Mouse (Mus musculus) urinary bladder, adult 2 months (tissue): ENCODE data around the gene Gm17387. TPM values are rescaled to one million over a fixed set of nuclear protein-coding genes. Genes with fewer than 3 reads are reported as not detected.
"Not testable (repeated sequence)": the region's sequence is repeated elsewhere in the genome, so short reads cannot be mapped to it uniquely, and the experiment has no call there.

Experiments used
- DNase-seq: peaks from one replicate; pipeline ENCODE4 v3.0.0; 2022; ENCODE audit warnings: low spot score
- polyA plus RNA-seq: library from polyadenylated mRNA; depleted of rRNA; stranded (reverse); fragments of >200 nt; gene quantifications from 2 replicates; pipeline ENCODE4 v1.2.3, GENCODE M21; 2012

The Gm17387 gene
- polyA plus RNA-seq, 1 experiment, result not detected

- DNase-seq, result no peak
Measured at GRCm38 (mm10) chr7:141016707-141017697, 11.9 kb upstream of the Gm17387 start.

DNA sequence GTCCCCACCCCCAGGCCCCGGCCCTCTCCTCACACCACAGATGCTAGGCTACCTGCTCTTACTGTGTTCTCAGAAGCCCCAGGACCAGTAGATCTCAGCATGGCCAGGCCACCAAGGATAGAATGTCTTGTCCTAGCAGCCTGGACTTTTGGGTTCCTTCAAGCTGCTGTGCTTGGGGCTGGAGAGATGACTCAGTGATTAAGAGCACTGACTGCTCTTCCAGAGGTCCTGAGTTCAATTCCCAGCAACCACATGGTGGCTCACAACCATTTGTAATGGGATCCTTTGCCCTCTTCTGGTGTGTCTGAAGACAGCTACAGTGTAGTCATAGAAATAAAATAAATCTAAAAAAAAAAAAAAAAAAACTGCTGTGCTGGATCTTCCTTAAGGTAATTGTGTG lies 11.1 kb upstream of the Gm17387 start, which contains the start of gene Ifitm6:
Gene Ifitm6 (minus strand): TSS at position 101 of the 400 bp plus-strand sequence.
- DNase-seq, result not testable (repeated sequence)

DNA sequence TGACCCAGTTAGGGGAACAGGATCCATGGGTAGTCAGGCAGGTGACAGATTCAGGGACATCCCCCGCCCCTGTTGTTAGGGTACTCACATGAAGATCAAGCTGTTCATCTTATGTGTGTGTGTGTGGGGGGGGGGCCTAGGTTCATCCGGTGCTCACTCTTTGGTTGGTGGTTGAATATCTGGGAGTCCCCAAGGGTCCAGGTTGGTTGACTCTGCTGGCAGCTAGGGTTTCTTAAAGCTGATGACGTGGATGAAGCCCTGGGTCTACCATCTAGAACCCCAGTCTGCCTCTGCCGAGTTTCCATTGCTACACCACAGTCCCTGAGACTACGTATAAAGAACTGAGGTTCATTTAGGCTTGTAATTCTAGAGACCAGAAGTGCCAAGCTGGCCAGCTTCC lies 9.9 kb upstream of the Gm17387 start:
- no peak for DNase-seq

DNA sequence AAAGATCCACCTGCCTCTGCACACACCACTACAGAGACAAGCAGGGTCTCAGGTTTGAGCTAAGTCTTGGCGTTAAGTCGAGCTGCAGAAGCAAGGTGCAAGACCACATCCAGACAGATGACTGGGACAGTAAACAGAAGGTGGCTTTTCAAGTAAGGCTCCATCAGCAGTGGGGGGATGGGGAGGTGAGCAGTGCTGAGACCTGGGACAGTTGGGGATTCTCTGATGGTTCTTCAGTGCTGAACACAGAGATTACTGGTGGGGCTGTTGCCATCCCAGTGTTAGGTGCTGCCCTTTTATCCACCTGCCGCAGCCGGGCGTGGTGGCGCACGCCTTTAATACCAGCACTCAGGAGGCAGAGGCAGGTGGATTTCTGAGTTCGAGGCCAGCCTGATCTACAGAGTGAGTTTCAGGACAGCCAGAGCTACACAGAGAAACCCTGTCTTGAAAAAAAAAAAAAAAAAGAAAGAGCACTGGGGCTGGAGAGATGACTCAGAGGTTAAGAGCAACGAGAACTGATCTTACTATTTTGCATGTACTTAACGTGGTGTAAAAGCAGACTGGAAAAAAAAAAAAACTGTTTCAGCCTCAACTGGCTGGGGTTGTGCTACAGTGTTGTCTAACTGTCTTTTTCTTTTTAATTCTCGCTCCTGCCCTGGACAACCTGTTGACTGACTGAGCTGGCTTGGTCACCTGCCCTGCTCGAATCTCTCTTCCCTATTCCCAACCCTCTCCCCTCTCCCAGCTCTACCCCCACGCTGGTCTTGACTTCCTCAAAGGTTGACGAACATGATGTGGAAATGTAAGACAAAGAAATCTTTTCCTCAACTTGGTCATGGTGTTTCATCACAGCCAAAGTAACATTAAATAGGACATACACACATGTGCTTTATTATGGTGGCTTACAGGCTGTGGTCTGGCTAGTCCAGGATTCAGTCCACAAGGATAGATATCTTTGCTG lies 7.2 kb upstream of the Gm17387 start:
- no peak for DNase-seq

DNA sequence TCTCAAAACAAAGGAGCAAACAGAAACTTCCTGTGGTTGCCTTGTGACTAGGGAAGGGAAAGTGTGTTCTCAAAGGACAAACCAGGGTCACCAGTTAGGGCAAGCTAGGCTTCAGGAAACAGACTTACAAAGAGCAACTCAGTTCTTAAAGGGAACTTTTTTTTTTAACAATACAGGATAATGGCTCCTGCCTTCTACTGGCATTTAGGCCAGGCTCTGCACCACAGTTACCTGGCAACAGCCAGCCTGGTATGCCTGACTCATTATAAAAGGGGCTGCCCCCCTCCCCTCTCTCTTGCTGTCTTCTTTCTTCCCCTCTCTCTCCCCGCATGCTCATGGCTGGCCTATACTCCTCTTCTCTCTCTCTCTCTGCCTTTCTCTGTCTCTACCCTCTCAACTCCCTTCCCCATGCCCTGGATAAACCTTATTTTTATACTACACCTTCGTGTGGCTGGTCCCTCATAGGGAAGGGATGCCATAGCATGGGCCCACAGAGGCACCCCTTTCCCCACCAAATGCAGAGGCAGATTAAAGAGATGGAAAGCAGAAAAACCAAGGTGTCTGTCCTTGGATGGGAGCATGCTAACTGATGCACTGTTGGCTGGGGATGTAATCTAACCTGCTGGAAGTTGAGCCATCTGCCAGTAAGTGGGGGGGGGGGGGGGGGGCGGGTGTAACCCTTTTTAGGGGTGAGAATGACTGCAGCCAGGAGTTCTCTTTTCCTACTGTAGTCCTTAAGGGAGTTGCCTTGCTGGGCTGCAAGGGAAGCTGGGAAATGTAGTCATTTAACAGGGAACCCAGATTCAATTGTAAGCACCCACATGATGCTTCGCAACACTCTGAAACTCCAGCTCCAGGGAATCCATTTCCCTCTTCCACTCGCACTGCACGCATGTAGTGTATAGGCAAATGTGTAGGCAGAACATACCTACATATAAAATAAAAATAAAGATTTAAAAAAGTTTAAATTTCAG lies 3.8 kb upstream of the Gm17387 start:
- no peak for DNase-seq

- no peak for DNase-seq
Measured at GRCm38 (mm10) chr7:141026097-141026739, 2.7 kb upstream of the Gm17387 start.

GRCm38 (mm10) chr7:141026740-141027098 lies 2.2 kb upstream of the Gm17387 start:
- no peak for DNase-seq

GRCm38 (mm10) chr7:141030390-141030789 lies 1.5 kb downstream of the Gm17387 start:
- DNase-seq, result no peak

GRCm38 (mm10) chr7:141032458-141033167 lies 3.7 kb downstream of the Gm17387 start:
- no peak for DNase-seq

- DNase-seq, result not testable (repeated sequence)
Measured at GRCm38 (mm10) chr7:141036624-141037023, 7.7 kb downstream of the Gm17387 start.

DNA sequence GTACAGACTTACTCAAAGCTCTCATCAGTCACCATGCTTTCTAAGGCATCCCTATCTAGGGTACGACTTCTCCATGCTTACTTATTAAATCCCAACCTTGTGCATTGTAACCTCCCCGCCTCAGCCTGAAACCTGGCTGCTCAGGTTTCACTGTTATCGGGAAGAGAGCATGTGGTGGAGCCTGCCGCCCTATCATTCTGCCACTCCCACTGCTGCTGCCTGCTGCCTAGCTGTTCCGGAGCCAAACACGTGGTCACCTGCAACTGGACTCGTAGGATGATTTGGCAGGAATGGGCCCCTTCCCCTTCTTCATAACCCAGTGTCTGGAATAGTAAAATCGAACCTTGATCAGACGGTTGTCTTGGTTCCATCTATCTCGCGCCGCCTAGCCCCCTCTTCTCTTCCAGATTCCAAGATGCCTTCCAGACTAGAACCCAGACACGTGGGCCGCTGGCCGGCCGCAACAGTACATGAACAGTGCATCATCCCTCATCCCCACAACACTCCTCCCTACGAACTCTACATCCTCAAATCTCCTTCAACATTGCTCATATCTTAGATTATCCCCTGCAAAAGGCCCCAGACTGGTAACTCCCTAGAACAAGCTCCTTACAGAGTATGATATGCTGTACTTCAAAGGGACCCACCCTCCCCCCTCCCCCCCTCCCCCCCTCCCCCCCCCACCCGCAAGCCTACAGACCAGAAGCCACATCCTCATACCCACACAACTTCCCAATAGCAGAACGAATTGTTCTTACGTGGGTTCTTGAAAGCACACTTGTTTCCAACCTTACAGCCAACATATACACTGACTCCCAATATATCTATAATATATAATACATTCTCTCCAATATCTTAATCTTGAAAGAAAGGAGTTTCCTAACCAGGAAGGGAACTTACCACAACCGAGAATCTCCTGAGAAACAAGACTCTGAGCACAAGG lies 9.4 kb downstream of the Gm17387 start:
- no peak for DNase-seq

GRCm38 (mm10) chr7:141039386-141040107 lies 10.6 kb downstream of the Gm17387 start:
- DNase-seq, result no peak

DNA sequence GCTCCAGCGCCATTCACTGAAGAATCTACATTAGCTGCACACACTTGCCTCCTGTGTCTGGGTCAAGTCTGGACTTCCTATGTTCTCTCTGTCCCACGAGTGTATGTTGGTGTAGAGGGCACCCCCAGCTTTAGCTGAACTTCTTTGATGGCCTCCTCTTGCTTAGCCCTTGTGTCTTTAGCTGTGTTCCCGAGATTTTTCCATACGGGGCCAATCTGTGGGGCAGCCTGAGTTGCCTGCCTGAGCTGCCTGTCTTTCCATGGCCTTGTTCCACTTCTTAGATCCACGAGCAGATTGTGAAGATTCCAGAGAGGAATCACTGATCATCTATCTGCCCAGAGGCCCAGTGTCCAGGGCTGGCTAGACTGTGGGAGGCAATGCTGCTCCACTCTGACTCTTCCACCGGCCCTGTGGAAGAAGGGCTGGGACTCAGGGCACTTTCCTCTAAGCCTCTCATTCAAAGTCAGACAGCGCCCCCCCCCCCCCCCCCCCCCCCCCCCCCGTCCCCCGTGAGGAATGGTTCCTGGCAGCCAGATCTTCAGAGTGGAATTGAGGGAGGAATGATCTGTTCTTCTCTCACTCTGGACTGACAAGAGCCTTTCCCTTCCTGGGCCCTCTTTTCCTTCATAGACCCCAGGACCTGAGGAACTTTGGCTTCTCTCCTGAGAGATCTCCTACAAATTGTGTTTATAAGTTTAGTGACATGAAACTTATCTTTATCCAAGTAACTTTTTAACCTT lies 12.1 kb downstream of the Gm17387 start:
- DNase-seq, result no peak

DNA sequence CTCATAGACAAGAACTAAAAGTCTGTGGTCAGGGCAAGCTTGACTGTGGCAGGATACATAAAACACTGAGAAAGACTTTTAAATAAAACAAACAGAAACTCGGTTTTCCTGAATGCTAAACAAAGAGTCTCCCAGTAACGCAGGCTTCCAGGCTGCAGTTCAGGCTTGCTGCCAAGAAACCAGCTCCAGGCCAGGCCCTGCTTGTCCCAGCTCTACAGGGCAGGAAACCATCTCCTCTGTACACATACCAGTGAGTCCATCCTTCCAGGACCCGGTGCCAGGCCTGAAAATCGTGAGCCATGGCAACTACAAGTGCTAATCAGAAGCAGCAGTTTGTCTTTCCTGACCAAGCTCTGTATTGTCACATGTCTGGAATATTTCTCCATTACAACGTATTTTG lies 12.7 kb downstream of the Gm17387 start:
- peak; percentile 43 for DNase-seq

DNA sequence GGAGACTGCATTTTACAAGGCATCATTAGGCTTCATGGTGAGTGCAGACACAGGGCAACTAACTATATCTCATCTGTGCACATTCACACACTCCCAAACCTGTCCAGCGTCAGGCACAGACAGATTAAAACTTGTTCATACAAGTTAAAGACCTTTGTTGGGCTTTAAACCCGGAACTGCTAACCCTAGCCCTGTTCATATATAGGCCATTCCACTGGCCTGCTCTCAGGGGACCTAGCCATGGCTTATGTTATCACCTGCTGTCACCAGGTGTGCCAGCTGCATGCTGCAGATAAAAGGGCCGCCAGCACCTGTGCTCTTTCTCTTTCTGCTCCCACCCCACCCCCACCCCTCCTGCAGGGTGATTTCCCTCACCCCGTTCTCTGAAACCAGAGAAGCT lies 13.6 kb downstream of the Gm17387 start:
- no peak for DNase-seq

- DNase-seq, result no peak
Measured at GRCm38 (mm10) chr7:141046931-141047580, 18.1 kb downstream of the Gm17387 start.
